In genomic region chr9:116281654-116282053, GRCm38 (mm10) we compare ENCODE assay signal across 11 mouse cellular contexts.
DNase-seq lines count a peak whose midpoint lies in the region; ATAC-seq and TF ChIP-seq lines count a peak whose summit lies in the region.
"Had no signal": no experiment of that assay in that cellular context is flagged by ENCODE, and none has a peak within 500 bp of the region (broad histone marks: within the 10 kb centered on the region; RNA-seq: fewer than 3 reads in every experiment).

No protein-coding gene starts in this region.

- no peak overlapping the region for H3K27ac ChIP-seq in midbrain, embryonic 11.5 days (ENCODE audit: low read depth, low read length)
- H3K27ac ChIP-seq in midbrain, embryonic 14.5 days (replicated peaks; ENCODE audit: low read depth, low read length), result no peak overlapping the region
- peak overlapping the region; percentile 39; the same call in 1 of the 2 replicates for H3K27ac ChIP-seq in heart, embryonic 12.5 days (ENCODE audit: poor library complexity, severe bottlenecking)
- H3K27ac ChIP-seq in intestine, postnatal 0 days (ENCODE audit: low read depth, low read length), result peak overlapping the region; percentile 46; the same call in 1 of the 2 replicates
- H3K27ac ChIP-seq: limb, embryonic 15.5 days; midbrain, embryonic 10.5 days had no signal

- H3K4me3 ChIP-seq in midbrain, embryonic 11.5 days (ENCODE audit: low read depth, low read length), result no peak overlapping the region
- H3K4me3 ChIP-seq in midbrain, embryonic 14.5 days (replicated peaks; ENCODE audit: low read depth, low read length), result no peak overlapping the region
- H3K4me3 ChIP-seq in heart, embryonic 12.5 days, result no peak overlapping the region
- H3K4me3 ChIP-seq in intestine, postnatal 0 days (ENCODE audit: low read depth, low read length), result no peak overlapping the region
- H3K4me3 ChIP-seq: limb, embryonic 15.5 days; midbrain, embryonic 10.5 days had no signal

- no peak overlapping the region for H3K9ac ChIP-seq in midbrain, embryonic 11.5 days (ENCODE audit: low read length)
- H3K9ac ChIP-seq in midbrain, embryonic 14.5 days (replicated peaks; ENCODE audit: low read length), result no peak overlapping the region
- no peak overlapping the region for H3K9ac ChIP-seq in heart, embryonic 12.5 days
- H3K9ac ChIP-seq in intestine, postnatal 0 days (ENCODE audit: low read depth, low read length), result no peak overlapping the region
- H3K9ac ChIP-seq: limb, embryonic 15.5 days had no signal

- no peak for ATAC-seq in midbrain, embryonic 11.5 days (ENCODE audit: low FRiP score)
- ATAC-seq in midbrain, embryonic 14.5 days (ENCODE audit: low FRiP score, low TSS enrichment), result no peak
- no peak; the same call in 1 of the 2 replicates for ATAC-seq in heart, embryonic 12.5 days (ENCODE audit: insufficient number of reproducible peaks, low FRiP score)
- peak; percentile 92 for ATAC-seq in intestine, postnatal 0 days

- no peaks in the 10 kb centered on the region for H3K27me3 ChIP-seq in midbrain, embryonic 11.5 days (ENCODE audit: control insufficient read depth, insufficient read depth, low read length)
- H3K27me3 ChIP-seq in midbrain, embryonic 14.5 days (ENCODE audit: control insufficient read depth, insufficient read depth, low read length), result no peaks in the 10 kb centered on the region
- H3K27me3 ChIP-seq in heart, embryonic 12.5 days (replicated peaks), result no peaks in the 10 kb centered on the region
- no peaks in the 10 kb centered on the region for H3K27me3 ChIP-seq in intestine, postnatal 0 days (replicated peaks; ENCODE audit: control insufficient read depth, insufficient read depth, low read length)
- H3K27me3 ChIP-seq: limb, embryonic 15.5 days had no signal

- peak; percentile 31 for DNase-seq in midbrain, embryonic 11.5 days (ENCODE audit: low spot score, missing footprints)
- DNase-seq in midbrain, embryonic 14.5 days, result no peak
- DNase-seq in spleen, adult 18-20 months, result no peak
- no peak for DNase-seq in left cerebral cortex, postnatal 4 days
- no peak for DNase-seq in MN1 (ENCODE audit: low spot score)
- DNase-seq: thymus, adult 2 months had no signal

- no peaks in the 10 kb centered on the region for H3K4me1 ChIP-seq in midbrain, embryonic 11.5 days (ENCODE audit: control insufficient read depth, insufficient read depth, low read length)
- no peaks in the 10 kb centered on the region for H3K4me1 ChIP-seq in midbrain, embryonic 14.5 days (ENCODE audit: control insufficient read depth, insufficient read depth, low read length)
- peaks cover 24% of the 10 kb centered on the region for H3K4me1 ChIP-seq in heart, embryonic 12.5 days (replicated peaks)
- H3K4me1 ChIP-seq in intestine, postnatal 0 days (replicated peaks; ENCODE audit: control insufficient read depth, insufficient read depth, low read length), result peaks cover 8% of the 10 kb centered on the region; the same call in 1 of the 2 replicates
- H3K4me1 ChIP-seq: limb, embryonic 15.5 days; midbrain, embryonic 10.5 days had no signal

- no peak overlapping the region for H3K4me2 ChIP-seq in midbrain, embryonic 11.5 days
- H3K4me2 ChIP-seq in midbrain, embryonic 14.5 days (ENCODE audit: low read length), result no peak overlapping the region
- no peak overlapping the region for H3K4me2 ChIP-seq in heart, embryonic 12.5 days
- H3K4me2 ChIP-seq in intestine, postnatal 0 days (replicated peaks; ENCODE audit: low read depth), result no peak overlapping the region
- H3K4me2 ChIP-seq: limb, embryonic 15.5 days had no signal

- H3K36me3 ChIP-seq in midbrain, embryonic 11.5 days (ENCODE audit: control insufficient read depth, insufficient read depth, low read length), result no peaks in the 10 kb centered on the region
- no peaks in the 10 kb centered on the region for H3K36me3 ChIP-seq in midbrain, embryonic 14.5 days (ENCODE audit: control insufficient read depth, insufficient read depth, low read length)
- H3K36me3 ChIP-seq in heart, embryonic 12.5 days, result no peaks in the 10 kb centered on the region
- H3K36me3 ChIP-seq in intestine, postnatal 0 days (ENCODE audit: control insufficient read depth, insufficient read depth), result no peaks in the 10 kb centered on the region
- H3K36me3 ChIP-seq: G1E; limb, embryonic 15.5 days; midbrain, embryonic 10.5 days had no signal

- TF ChIP-seq CTCF in intestine, postnatal 0 days (IDR thresholded peaks at IDR 0.05; ENCODE audit: low read depth), result no peak

- intact Hi-C loops in left cerebral cortex, postnatal 4 days (cut with DNase I), result no loop called here

- no peaks in the 10 kb centered on the region for H3K9me3 ChIP-seq in midbrain, embryonic 11.5 days (ENCODE audit: control insufficient read depth, low read length)
- H3K9me3 ChIP-seq in midbrain, embryonic 14.5 days (ENCODE audit: control insufficient read depth, low read length), result no peaks in the 10 kb centered on the region
- no peaks in the 10 kb centered on the region for H3K9me3 ChIP-seq in heart, embryonic 12.5 days (replicated peaks)
- H3K9me3 ChIP-seq in intestine, postnatal 0 days (ENCODE audit: control insufficient read depth), result no peaks in the 10 kb centered on the region
- H3K9me3 ChIP-seq: limb, embryonic 15.5 days; midbrain, embryonic 10.5 days had no signal

Comparison
In these comparisons a context has a peak if more than half of its experiments do, and no peak if none do; other contexts are left out.
1. H3K27ac ChIP-seq: peak in heart, embryonic 12.5 days (single experiment) and intestine, postnatal 0 days (single experiment); none in midbrain, embryonic 11.5 days (single experiment) and midbrain, embryonic 14.5 days (single experiment).